Mouse (Mus musculus) fibroblast of lung, adult 2 months (primary cell): ENCODE measurements around the gene Scn4b.
A peak's percentile ranks its signal among the peaks of the same experiment; 100 is the strongest.

Experiments used
- DNase-seq: peaks from one replicate; pipeline ENCODE4 v3.0.0-alpha.2; 2011; ENCODE audit warnings: low read depth

The Scn4b gene

DNA sequence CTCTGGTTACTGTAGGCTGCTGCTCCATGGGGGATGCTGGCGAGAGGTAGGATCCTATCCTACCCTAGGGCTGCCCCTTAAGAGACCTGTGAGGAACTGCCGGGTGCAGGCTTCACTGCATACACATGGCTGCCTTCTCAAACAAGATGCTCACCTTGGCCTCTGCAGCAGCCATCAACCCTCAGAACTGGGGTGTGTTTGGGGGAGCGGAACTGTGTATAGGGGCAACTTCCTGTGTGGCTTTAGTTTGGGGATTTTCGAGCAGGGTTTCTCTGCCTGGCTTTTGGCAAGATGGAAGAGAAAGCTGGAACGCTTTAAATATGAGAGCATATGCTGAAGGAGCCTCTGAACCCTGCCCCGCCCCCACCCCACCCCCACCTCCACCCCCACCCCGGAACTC lies 11.3 kb upstream of the Scn4b start:
- DNase-seq: no peak

DNA sequence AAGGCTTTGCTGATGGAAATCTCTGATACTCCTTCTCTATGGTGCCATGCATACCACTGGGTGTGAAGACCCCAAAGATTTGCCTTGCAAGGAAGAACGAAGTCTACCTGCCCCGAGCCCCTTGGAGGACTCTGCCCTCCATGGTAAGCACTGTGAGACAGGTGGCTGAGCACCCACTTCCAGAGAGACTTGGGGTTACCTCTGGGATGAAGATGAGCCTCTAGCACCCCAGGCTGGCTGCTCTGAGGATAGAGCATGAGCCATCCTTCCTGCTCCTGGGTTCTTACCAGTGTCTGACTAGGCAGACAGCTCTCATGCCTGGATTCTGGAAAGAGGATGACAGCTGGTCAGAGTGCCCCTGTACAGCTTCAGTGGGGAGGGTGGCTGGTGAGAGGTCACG lies 8.1 kb upstream of the Scn4b start:
- DNase-seq: no peak

GRCm38 (mm10) chr9:45133484-45134310 lies 4.5 kb upstream of the Scn4b start:
- no peak for DNase-seq

DNA sequence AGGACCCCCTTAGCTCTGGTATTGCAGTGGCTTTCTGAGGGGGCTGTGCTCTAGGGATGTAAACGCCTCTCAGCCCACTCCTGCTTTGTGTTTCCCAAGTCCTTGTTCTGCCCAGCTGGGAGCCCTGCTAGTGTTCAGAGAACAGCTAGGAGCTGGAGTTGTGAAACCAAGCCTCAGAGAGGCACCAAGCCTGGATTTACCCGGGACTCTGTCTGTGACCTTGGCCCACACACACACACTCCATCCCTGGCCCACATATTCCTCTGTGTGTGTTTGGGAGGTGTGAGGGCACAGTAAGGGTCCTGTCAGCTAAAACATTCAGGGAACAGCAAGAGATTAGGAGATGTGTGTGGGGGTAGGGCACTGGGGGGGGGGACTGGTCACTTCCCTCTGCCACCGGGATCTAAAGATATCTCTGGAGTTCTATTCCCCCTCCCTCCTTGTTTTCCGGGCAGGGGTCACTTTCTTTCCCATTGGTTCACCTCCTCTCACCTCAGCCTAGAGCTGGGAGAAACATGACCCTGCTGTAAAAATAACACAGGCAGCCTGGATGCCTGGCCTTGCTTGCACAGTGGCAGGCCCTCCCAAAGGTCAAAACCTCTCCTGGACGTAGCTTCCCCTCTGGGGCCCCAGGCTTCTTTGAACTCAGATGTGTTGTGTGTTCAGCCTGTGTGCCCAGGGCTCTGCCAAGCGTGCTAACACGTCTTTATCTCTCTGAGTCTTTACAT lies 1.6 kb upstream of the Scn4b start:
- no peak for DNase-seq

- DNase-seq: no peak
Observed at GRCm38 (mm10) chr9:45139082-45139481, 887 bp downstream of the Scn4b start.

- no peak for DNase-seq
Observed at GRCm38 (mm10) chr9:45140945-45141344, 2.8 kb downstream of the Scn4b start.

DNA sequence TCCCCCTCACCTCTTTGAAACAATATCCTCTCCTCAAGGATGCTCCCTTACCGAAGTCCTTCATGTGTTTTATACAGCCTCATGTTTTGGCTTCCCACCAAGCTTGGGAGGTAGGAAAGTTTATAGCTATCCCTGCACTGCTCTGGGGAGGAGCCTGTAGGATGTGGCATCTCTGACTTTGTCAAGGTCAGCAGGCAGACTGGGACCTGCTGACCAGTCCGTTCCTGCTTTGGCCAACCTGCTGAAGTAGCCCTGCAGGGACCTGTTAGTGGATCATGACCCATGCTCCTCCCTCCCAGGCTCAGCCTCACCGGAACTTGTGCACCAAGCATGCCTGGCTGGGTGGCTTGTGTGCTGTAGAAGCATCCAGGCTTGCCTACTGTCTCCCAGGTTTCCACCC lies 4.5 kb downstream of the Scn4b start:
- no peak for DNase-seq

GRCm38 (mm10) chr9:45145533-45146266 lies 7.5 kb downstream of the Scn4b start:
- DNase-seq: no peak

- peak; percentile 11 for DNase-seq
Observed at GRCm38 (mm10) chr9:45146267-45146597, 8.0 kb downstream of the Scn4b start.

DNA sequence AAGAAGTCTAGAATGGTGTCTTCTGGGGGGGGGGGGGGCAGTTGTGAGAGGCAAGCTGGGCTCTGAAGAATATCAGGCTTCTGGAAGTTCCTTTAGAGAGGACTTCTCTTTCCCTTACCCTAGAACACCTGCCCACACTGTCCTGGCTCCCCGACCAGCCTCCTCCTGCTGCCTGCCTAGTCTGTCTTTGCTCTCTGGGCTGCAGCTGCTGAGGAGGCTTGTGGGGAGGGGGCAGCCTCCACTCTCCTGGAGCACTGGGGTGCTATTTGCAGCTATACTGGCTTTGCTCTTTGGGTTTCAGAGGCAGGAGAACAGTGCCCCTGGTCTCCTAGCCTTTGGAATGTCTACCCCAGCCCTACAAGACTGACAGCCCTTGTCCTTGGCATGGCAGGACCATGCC lies 12.7 kb downstream of the Scn4b start:
- no peak for DNase-seq

DNA sequence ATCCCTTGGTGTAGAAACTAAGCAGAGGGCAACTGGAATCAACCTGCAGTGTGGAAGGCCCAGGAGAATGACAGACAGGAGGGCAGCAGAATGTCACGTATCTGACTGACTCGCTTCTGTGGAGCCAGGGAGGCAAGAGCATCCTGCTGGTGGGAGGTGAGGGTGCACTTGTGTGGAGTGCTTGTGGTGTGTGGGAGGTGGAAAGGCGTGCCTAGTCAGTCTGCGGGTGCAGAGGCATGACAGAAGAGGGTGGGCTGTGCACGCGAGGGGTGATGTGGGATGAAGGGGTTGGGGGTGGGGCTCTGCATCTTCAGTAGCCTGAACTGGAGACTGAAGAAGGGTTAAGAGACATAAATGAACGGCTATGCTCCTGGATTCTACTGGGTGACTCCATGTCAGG lies 15.2 kb downstream of the Scn4b start:
- no peak for DNase-seq

- no peak for DNase-seq
Observed at GRCm38 (mm10) chr9:45167903-45168302, 29.7 kb downstream of the Scn4b start.

- no peak for DNase-seq
Observed at GRCm38 (mm10) chr9:45170150-45170549, 32.0 kb downstream of the Scn4b start.

GRCm38 (mm10) chr9:45171073-45171610 lies 32.9 kb downstream of the Scn4b start:
- no peak for DNase-seq

DNA sequence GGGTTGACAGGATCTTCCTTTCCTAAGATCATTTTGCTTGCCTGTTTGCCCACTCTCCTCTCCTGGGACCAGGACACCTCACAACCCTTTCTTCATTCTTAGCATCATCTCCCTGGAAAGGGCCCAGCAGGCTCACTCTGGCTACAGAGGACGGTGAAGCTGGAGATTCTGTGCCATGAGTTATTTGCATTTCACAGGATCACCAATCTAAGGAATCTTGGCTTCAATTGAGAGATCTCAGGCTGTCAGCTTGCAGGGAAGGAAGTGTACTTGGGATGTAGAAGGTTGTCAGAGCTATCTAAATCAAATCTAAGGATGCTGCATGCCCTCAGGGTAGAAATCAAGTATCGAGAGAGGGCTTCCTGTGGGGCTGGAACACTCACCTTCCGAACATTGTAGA lies 35.3 kb downstream of the Scn4b start:
- no peak for DNase-seq

DNA sequence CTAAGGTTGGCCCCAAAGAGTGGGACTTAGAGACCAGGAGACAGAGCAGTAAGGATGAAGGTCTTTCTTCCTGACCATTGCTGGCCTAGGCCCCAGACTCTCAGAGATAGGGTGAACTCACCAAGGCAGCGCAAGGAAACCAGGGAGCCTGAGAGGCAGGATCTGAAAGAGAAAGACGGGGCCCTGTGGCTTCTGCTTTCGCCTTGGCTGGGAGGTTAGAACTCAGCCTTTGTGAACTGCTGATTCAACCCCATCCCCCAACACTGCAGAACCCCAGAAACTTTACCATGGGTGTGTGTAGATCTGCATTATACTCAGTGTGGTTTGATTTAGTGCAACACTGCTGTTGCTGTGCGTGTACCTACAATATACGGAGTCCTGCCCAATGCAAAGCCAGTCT lies 41.1 kb downstream of the Scn4b start:
- no peak for DNase-seq

- DNase-seq: no peak
Observed at GRCm38 (mm10) chr9:45181770-45182169, 43.6 kb downstream of the Scn4b start, which contains the start of gene BC049352. BC049352 (plus strand) TSS chr9:45182007.

- no peak for DNase-seq
Observed at GRCm38 (mm10) chr9:45182521-45182920, 44.3 kb downstream of the Scn4b start.

GRCm38 (mm10) chr9:45183266-45183665 lies 45.1 kb downstream of the Scn4b start:
- DNase-seq: no peak

- no peak for DNase-seq
Observed at GRCm38 (mm10) chr9:45185250-45185649, 47.1 kb downstream of the Scn4b start.

DNA sequence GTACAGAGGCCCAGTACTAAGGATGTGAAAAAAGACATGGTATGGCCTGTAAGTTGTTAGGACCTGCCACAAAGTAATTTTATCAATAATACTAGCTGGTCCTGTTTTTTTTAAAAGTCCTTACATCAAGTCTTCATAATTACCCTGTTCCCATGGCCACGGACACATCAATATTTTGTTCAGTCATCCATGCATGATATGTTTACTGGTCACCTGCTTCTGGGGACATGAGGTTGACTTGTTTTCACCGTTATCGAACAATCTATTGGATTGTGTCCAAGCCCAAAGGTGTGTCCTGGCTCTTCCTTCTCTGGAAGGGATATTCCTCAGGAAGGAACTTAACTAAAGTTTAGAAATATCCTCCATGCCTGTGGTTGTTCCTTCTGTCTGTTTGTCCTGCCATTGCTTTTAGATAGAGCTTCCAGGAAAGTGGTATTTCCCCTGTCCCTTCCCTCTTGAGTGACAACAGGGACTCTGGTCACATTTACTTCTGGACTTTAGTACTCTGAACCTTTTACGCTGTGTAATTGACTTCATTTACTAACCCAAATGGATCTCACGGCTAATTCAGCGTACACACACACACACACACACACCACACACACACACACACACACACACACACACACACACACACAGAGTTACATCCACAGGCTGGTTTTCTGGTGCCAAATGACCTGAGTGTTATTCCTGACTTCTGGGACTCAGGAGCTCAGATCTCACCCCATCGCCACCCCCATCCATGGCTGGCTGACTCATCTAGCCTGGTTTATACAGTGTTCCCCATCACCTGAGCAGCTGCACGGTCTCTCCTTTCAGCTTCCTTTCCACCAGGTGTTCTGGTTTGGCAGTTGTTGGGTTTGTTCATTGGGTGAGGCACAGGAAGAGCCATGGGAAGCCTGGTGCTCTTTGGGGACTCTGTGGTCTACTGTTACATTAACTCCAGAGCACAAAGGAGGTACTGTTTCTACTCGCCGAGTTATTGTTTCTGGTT lies 50.7 kb downstream of the Scn4b start:
- no peak for DNase-seq
